Mouse (Mus musculus) small intestine, adult 2 months (tissue): Measurements from ENCODE around the gene Kctd10.

ENCODE experiments used
- CTCF ChIP-seq: fragments of 200-500 bp; IDR thresholded peaks from 2 replicates; pipeline ENCODE4 v1.5.1; 2012; ENCODE audit warnings: low read depth, mild to moderate bottlenecking, control low read depth, inconsistent platforms, low read length, moderate library complexity, mixed read lengths; ENCODE audit not compliant: insufficient replicate concordance, insufficient read length; ENCODE audit errors: extremely low read depth
- POLR2A ChIP-seq: fragments of 200-500 bp; IDR thresholded peaks from 2 replicates; pipeline ENCODE4 v1.6.1; 2012; ENCODE audit warnings: low read depth, mild to moderate bottlenecking, control low read depth, inconsistent platforms, low read length, moderate library complexity

DNA sequence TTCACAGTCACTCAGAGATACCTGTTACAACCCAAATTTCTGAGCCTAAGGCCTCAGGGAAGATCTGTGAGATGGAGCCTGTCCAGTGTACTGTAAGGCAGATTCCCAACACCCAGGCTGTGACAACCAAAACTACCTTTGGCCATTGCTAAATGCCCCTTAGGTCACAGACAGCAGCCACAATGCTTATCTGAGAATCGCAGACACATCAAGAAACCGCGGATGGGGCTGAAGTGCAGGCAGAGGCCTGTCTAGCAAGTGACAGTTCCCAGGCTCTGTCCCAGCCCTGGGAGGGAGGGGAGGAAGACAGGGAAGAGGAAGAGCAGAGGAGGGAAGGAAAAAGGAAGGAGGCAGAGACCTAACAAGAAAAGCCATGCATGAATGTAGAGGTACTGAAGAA lies 9.0 kb downstream of the Kctd10 start:
- TF ChIP-seq CTCF: no peak
- TF ChIP-seq POLR2A: no peak
